Mouse (Mus musculus) ES-E14 (cell line): ENCODE data around the gene Tmem80. TPM values are rescaled to one million over a fixed set of nuclear protein-coding genes. Genes with fewer than 3 reads are reported as not detected.

Experiments used
- DNase-seq: peaks from one replicate; pipeline ENCODE4 v3.0.0-alpha.2; 2013; ENCODE audit warnings: low read depth, low spot score
- H3K27ac ChIP-seq: 2 replicates; pipeline ENCODE4 v1.5.1; 2012; ENCODE audit warnings: low read depth, mild to moderate bottlenecking, low read length, moderate library complexity, mixed read lengths; ENCODE audit not compliant: poor library complexity, insufficient read depth, severe bottlenecking
- H3K36me3 ChIP-seq: 2 replicates; pipeline ENCODE4 v1.6.1; 2012; ENCODE audit warnings: mild to moderate bottlenecking, low read length, moderate library complexity, mixed read lengths; ENCODE audit not compliant: control insufficient read depth, poor library complexity, insufficient read depth, severe bottlenecking
- H3K4me1 ChIP-seq, 2 experiments: fragments of 150-350 bp in 1 of 2; sonication (generic) in 1 of 2; 2 replicates each; pipeline ENCODE4 v1.6.1; 2012; ENCODE audit warnings: low read length in 2 of 2, mild to moderate bottlenecking in 1 of 2, mixed read lengths in 1 of 2; ENCODE audit not compliant: control insufficient read depth in 2 of 2, insufficient read depth in 2 of 2, poor library complexity in 1 of 2
- H3K4me3 ChIP-seq, 2 experiments: fragments of 150-350 bp in 1 of 2; sonication (generic) in 1 of 2; 2 replicates each; pipeline ENCODE4 v1.5.1; 2012; ENCODE audit warnings: low read length in 2 of 2, low read depth in 1 of 2, mild to moderate bottlenecking in 1 of 2, mixed read lengths in 1 of 2; ENCODE audit not compliant: insufficient read depth in 1 of 2, poor library complexity in 1 of 2, severe bottlenecking in 1 of 2
- H3K9ac ChIP-seq: 2 replicates; pipeline ENCODE4 v1.6.1; 2012; ENCODE audit warnings: low read depth, mild to moderate bottlenecking, low read length, mixed read lengths; ENCODE audit not compliant: poor library complexity, insufficient read depth, severe bottlenecking
- H3K9me3 ChIP-seq: fragments of 150-350 bp; sonication (generic); 2 replicates; pipeline ENCODE4 v1.6.1; 2012; ENCODE audit warnings: low read depth, mild to moderate bottlenecking, low read length; ENCODE audit not compliant: control insufficient read depth, insufficient read depth
- CHD2 ChIP-seq: IDR thresholded peaks from 2 replicates; pipeline ENCODE4 v1.6.1; 2014; ENCODE audit warnings: mild to moderate bottlenecking, low read depth, low read length, inconsistent platforms
- HCFC1 ChIP-seq: IDR thresholded peaks from 2 replicates; pipeline ENCODE4 v1.6.1; 2012; ENCODE audit warnings: low read length, inconsistent platforms, borderline replicate concordance; ENCODE audit not compliant: insufficient read depth
- MAFK ChIP-seq: IDR thresholded peaks from 2 replicates; pipeline ENCODE4 v1.6.1; 2014; ENCODE audit warnings: mild to moderate bottlenecking, low read depth, low read length, inconsistent platforms; ENCODE audit not compliant: insufficient read depth
- ZC3H11A ChIP-seq: IDR thresholded peaks from 2 replicates; pipeline ENCODE4 v1.6.1; 2012; ENCODE audit warnings: low read depth, mild to moderate bottlenecking, inconsistent platforms, low read length, borderline replicate concordance
- ZNF384 ChIP-seq: IDR thresholded peaks from 2 replicates; pipeline ENCODE4 v1.6.1; 2012; ENCODE audit warnings: low read depth, low read length, inconsistent platforms
- in situ Hi-C, 2 experiments: fragments of 600-800 bp; cut with MboI; formaldehyde crosslinking; loops; one replicate each; pipeline ENCODE4 v1.15.1; 2025; ENCODE audit warnings: low sequenced_read_pairs in 2 of 2, inconsistent platforms in 1 of 2; ENCODE audit not compliant: unreplicated experiment in 2 of 2
- total RNA-seq: library from RNA; depleted of rRNA; stranded (reverse); fragments of 300-350 nt; gene quantifications from 2 replicates; pipeline ENCODE4 v1.2.3, GENCODE M21; 2012; rRNA removed

Gene Tmem80
- total RNA-seq: 7.3 and 9.7 TPM in 2 replicates

- Histone ChIP-seq H3K27ac (peak within 1 kb of the TSS; percentile 25; the same call in 1 of the 2 replicates), H3K36me3 (peaks cover 30% of the 10 kb centered on the region; the same call in 1 of the 2 replicates), H3K4me1 (peaks cover 2 to 9% of the 10 kb centered on the region in 2 experiments; a peak in 2 of 4 replicates), H3K9ac (peak within 1 kb of the TSS; percentile 94), H3K4me3 (peak within 1 kb of the TSS; percentile 76 to 84), H3K9me3 (no peaks in the 10 kb centered on the region)
- TF ChIP-seq ZNF384 (no peak), HCFC1 (no peak), ZC3H11A (no peak), CHD2 (no peak), MAFK (no peak)
- peak; percentile 64 for DNase-seq
- in situ Hi-C loops: no loop called here
Observed at GRCm38 (mm10) chr7:141327469-141328372, at the start of gene Tmem80, which contains the start of gene Deaf1. TSS of gene Tmem80 (plus strand) at chr7:141327739. TSS of gene Deaf1 (minus strand) at chr7:141327690.

- Histone ChIP-seq H3K27ac (no peak within 1 kb of the TSS), H3K4me1 (peaks cover 8 to 21% of the 10 kb centered on the region in 2 experiments), H3K36me3 (no peaks in the 10 kb centered on the region), H3K9ac (peak within 1 kb of the TSS; percentile 19; the same call in 1 of the 2 replicates), H3K9me3 (no peaks in the 10 kb centered on the region), H3K4me3 (peak within 1 kb of the TSS; percentile 58 to 80)
- no peak for TF ChIP-seq MAFK
- no peak for TF ChIP-seq CHD2
- no peak for TF ChIP-seq ZC3H11A
- TF ChIP-seq HCFC1: no peak
- TF ChIP-seq ZNF384: no peak
- in situ Hi-C loops: no loop called here
- no peak for DNase-seq
Observed at GRCm38 (mm10) chr7:141278766-141279590, 48.6 kb upstream of the Tmem80 start, which contains the start of gene Sct. TSS of gene Sct (minus strand) at chr7:141279133.

- H3K9me3 ChIP-seq: no peaks in the 10 kb centered on the region
- in situ Hi-C loops: no loop called here
Observed at GRCm38 (mm10) chr7:141281442-141281841, 46.1 kb upstream of the Tmem80 start.

GRCm38 (mm10) chr7:141282756-141283155 lies 44.8 kb upstream of the Tmem80 start:
- in situ Hi-C loops: no loop called here
- H3K9me3 ChIP-seq: no peaks in the 10 kb centered on the region
- no peak overlapping the region for H3K9ac ChIP-seq
- no peak overlapping the region for H3K27ac ChIP-seq
- H3K4me3 ChIP-seq: no peak overlapping the region
- H3K36me3 ChIP-seq: no peaks in the 10 kb centered on the region
- DNase-seq: no peak
- peaks cover 6 to 12% of the 10 kb centered on the region in 2 experiments for H3K4me1 ChIP-seq
- TF ChIP-seq ZNF384 (no peak), MAFK (no peak), ZC3H11A (no peak), HCFC1 (no peak), CHD2 (no peak)

More at GRCm38 (mm10) chr7:141281442-141281841, 46.1 kb upstream of the Tmem80 start:
- Histone ChIP-seq H3K9ac (no peak overlapping the region), H3K36me3 (no peaks in the 10 kb centered on the region), H3K4me1 (peaks cover 6 to 21% of the 10 kb centered on the region in 2 experiments), H3K27ac (no peak overlapping the region), H3K4me3 (no peak overlapping the region)
- DNase-seq: no peak
- TF ChIP-seq CHD2: no peak
- TF ChIP-seq MAFK: no peak
- no peak for TF ChIP-seq HCFC1
- TF ChIP-seq ZC3H11A: no peak
